Mouse (Mus musculus) heart, adult 2 months (tissue): ENCODE data around the gene Mttp. TPM values are rescaled to one million over a fixed set of nuclear protein-coding genes. Genes with fewer than 3 reads are reported as not detected.
A peak's percentile ranks its signal among the peaks of the same experiment; 100 is the strongest.

Experiments
- DNase-seq, 2 experiments: peaks; one replicate each; pipeline ENCODE4 v3.0.0; 2021
- H3K27ac ChIP-seq: fragments of 200-600 bp; 2 replicates; pipeline ENCODE4 v1.8.1; 2022
- H3K27me3 ChIP-seq: fragments of 200-500 bp; 2 replicates; pipeline ENCODE4 v1.6.1; 2012; ENCODE audit warnings: mild to moderate bottlenecking, low read length, inconsistent platforms, mixed read lengths; ENCODE audit not compliant: control insufficient read depth, insufficient read depth
- H3K36me3 ChIP-seq: fragments of 200-500 bp; 2 replicates; pipeline ENCODE4 v1.6.1; 2012; ENCODE audit warnings: low read length, inconsistent platforms; ENCODE audit not compliant: control insufficient read depth, insufficient read depth
- H3K4me1 ChIP-seq: fragments of 200-500 bp; 2 replicates; pipeline ENCODE4 v1.6.1; 2011; ENCODE audit warnings: low read length; ENCODE audit not compliant: control insufficient read depth, insufficient read depth
- H3K4me3 ChIP-seq: fragments of 200-600 bp; 2 replicates; pipeline ENCODE4 v1.8.1; 2022
- H3K79me2 ChIP-seq: fragments of 200-500 bp; replicated peaks from 2 replicates; pipeline ENCODE4 v1.6.1; 2012; ENCODE audit warnings: mild to moderate bottlenecking, inconsistent platforms, low read length, moderate library complexity, mixed read lengths; ENCODE audit not compliant: control insufficient read depth, insufficient read depth
- H3K9ac ChIP-seq: fragments of 200-500 bp; 2 replicates; pipeline ENCODE4 v1.6.1; 2012; ENCODE audit warnings: low read depth, mild to moderate bottlenecking, control low read depth, inconsistent platforms, low read length, mixed read lengths
- CTCF ChIP-seq: fragments of 200-600 bp; IDR thresholded peaks from 2 replicates; pipeline ENCODE4 v1.8.1; 2022; ENCODE audit warnings: antibody characterized with exemption, mild to moderate bottlenecking, moderate library complexity
- EP300 ChIP-seq: fragments of 200-500 bp; IDR thresholded peaks from 2 replicates; pipeline ENCODE4 v1.6.1; 2011; ENCODE audit warnings: low read depth, low read length, control low read depth; ENCODE audit not compliant: insufficient read depth
- POLR2A ChIP-seq: fragments of 200-500 bp; IDR thresholded peaks from 2 replicates; pipeline ENCODE4 v1.6.1; 2011; ENCODE audit warnings: mild to moderate bottlenecking, low read depth, low read length, control low read depth; ENCODE audit not compliant: insufficient read depth
- WGBS: fragments of 180-500 bp; shearing (Covaris S2); methylation state at CpG from one replicate; pipeline ENCODE4 v1.1.7; 2018; 5-methylcytosine and 5-hydroxymethylcytosine counted together
- intact Hi-C: fragments of 180-260 bp; cut with DNase I; formaldehyde crosslinking; loops from one replicate; pipeline ENCODE4 v1.15.1; 2025
- polyA plus RNA-seq: library from polyadenylated mRNA; depleted of rRNA; stranded (reverse); fragments of >200 nt; gene quantifications from 2 replicates; pipeline ENCODE4 v1.2.3, GENCODE M21; 2012
- total RNA-seq, 2 experiments: library from RNA; stranded (reverse); gene quantifications; 2 replicates each; pipeline ENCODE4 v1.2.3; 2021

Gene Mttp
- total and polyA plus RNA-seq, 3 experiments = 2.0 to 6.9 (median 5.9) TPM

DNA sequence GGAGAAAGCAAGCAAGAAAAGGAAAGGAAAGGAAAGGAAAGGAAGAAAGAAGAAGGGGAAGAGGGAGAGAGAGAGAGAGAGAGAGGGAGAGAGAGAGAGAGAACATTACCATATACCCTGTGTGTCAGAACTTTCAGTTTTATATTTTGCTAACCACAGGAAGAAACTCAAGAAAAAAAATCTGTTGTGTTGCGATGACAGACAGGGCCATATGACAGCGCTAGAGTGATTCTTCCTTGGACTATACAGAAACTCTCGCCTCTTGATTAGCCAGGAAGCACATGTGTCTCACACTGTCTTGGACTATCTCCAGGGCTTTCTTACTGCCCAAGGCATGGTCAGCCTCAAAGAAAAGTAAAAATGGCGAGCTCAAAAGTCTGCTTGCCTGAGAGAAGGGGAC is 82.1 kb downstream of the Mttp start:
- Histone ChIP-seq H3K36me3 (no peaks in the 10 kb centered on the region), H3K27me3 (no peaks in the 10 kb centered on the region), H3K4me1 (peaks cover 7% of the 10 kb centered on the region), H3K9ac (no peak overlapping the region), H3K4me3 (no peak overlapping the region), H3K79me2 (no peaks in the 10 kb centered on the region; the same call in 1 of the 2 replicates), H3K27ac (peak overlapping the region; percentile 91)
- no peak for DNase-seq
- intact Hi-C loops = no loop called here
- 48% methylated on average over 4 of the region's 4 CpGs for WGBS
- no peak for TF ChIP-seq POLR2A
- no peak for TF ChIP-seq EP300
- no peak for TF ChIP-seq CTCF

GRCm38 (mm10) chr3:138061205-138061911 is 83.4 kb downstream of the Mttp start:
- Histone ChIP-seq H3K27me3 (no peaks in the 10 kb centered on the region), H3K9ac (no peak overlapping the region), H3K79me2 (no peaks in the 10 kb centered on the region; the same call in 1 of the 2 replicates), H3K27ac (peak overlapping the region; percentile 75), H3K36me3 (no peaks in the 10 kb centered on the region), H3K4me3 (no peak overlapping the region), H3K4me1 (peaks cover 7% of the 10 kb centered on the region)
- TF ChIP-seq CTCF = no peak
- no peak for TF ChIP-seq EP300
- TF ChIP-seq POLR2A = no peak
- 63% methylated on average over 9 of the region's 9 CpGs for WGBS
- no peak for DNase-seq
- intact Hi-C loops = no loop called here

GRCm38 (mm10) chr3:138060429-138060828 is 84.3 kb downstream of the Mttp start:
- Histone ChIP-seq H3K9ac (no peak overlapping the region), H3K79me2 (no peaks in the 10 kb centered on the region), H3K4me1 (peaks cover 7% of the 10 kb centered on the region), H3K27ac (peak overlapping the region; percentile 75), H3K27me3 (no peaks in the 10 kb centered on the region), H3K36me3 (no peaks in the 10 kb centered on the region), H3K4me3 (no peak overlapping the region)
- no peak for TF ChIP-seq CTCF
- TF ChIP-seq POLR2A = 0 out of 2 replicates have a peak, but pooled peaks have one; percentile 25
- TF ChIP-seq EP300 = 0 out of 2 replicates have a peak, but pooled peaks have one; percentile 18
- DNase-seq = peak in 1 of 2 experiments; percentile 54
- 56% methylated on average over 7 of the region's 7 CpGs for WGBS
- intact Hi-C loops = no loop called here

- Histone ChIP-seq H3K4me1 (peaks cover 2% of the 10 kb centered on the region; the same call in 1 of the 2 replicates), H3K36me3 (no peaks in the 10 kb centered on the region), H3K9ac (no peak overlapping the region), H3K27ac (no peak overlapping the region), H3K79me2 (no peaks in the 10 kb centered on the region), H3K27me3 (no peaks in the 10 kb centered on the region), H3K4me3 (no peak overlapping the region)
- 44% methylated on average over 4 of the region's 4 CpGs for WGBS
- intact Hi-C loops = no loop called here
- no peak for TF ChIP-seq CTCF
- no peak for TF ChIP-seq POLR2A
- TF ChIP-seq EP300 = no peak
- no peak for DNase-seq
Measured at GRCm38 (mm10) chr3:138058226-138058625, 86.5 kb downstream of the Mttp start.

DNA sequence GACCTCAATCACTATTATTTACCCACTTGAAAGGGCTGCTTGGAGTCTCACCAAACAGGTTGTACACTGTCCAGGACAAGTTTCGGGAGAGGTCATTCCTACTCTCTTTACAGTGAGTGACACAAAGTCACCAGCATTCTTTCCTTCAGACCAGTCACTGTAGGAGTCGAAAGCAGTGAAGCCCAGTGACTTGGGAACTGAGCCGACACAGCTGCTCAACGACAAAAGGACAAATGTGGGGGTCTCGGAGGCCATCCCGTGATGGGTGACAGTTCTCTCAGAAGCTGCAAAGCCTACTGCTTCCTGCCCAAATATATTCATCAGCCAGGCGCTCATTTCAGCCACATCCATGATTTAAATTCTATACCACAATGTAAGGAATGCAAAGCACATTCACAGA is 87.8 kb downstream of the Mttp start:
- no peak for DNase-seq
- Histone ChIP-seq H3K4me1 (peaks cover 2% of the 10 kb centered on the region; the same call in 1 of the 2 replicates), H3K79me2 (no peaks in the 10 kb centered on the region), H3K9ac (no peak overlapping the region), H3K27me3 (no peaks in the 10 kb centered on the region), H3K36me3 (no peaks in the 10 kb centered on the region), H3K4me3 (no peak overlapping the region), H3K27ac (no peak overlapping the region; the same call in 1 of the 2 replicates)
- intact Hi-C loops = no loop called here
- WGBS = 57% methylated on average over 7 of the region's 7 CpGs
- no peak for TF ChIP-seq CTCF

GRCm38 (mm10) chr3:138053969-138054368 is 90.8 kb downstream of the Mttp start:
- Histone ChIP-seq H3K36me3 (no peaks in the 10 kb centered on the region), H3K4me1 (no peaks in the 10 kb centered on the region; the same call in 1 of the 2 replicates), H3K4me3 (no peak overlapping the region), H3K27ac (peak overlapping the region; percentile 86), H3K79me2 (no peaks in the 10 kb centered on the region), H3K27me3 (no peaks in the 10 kb centered on the region), H3K9ac (peak overlapping the region; percentile 47; the same call in 1 of the 2 replicates)
- TF ChIP-seq POLR2A (peak; percentile 49; the same call in 1 of the 2 replicates), EP300 (0 out of 2 replicates have a peak, but pooled peaks have one; percentile 39), CTCF (no peak)
- peak; percentile 56 to 64 for DNase-seq
- intact Hi-C loops = no loop called here
- 19% methylated on average over 4 of the region's 4 CpGs for WGBS
